Mouse (Mus musculus) CH12.LX (cell line): ENCODE data around the gene Thap7. TPM values are rescaled to one million over a fixed set of nuclear protein-coding genes. Genes with fewer than 3 reads are reported as not detected.

Experiments
- DNase-seq: peaks from one replicate; pipeline ENCODE4 v3.0.0-alpha.2; 2013; ENCODE audit errors: extremely low read depth
- H3K27ac ChIP-seq: 2 replicates; pipeline ENCODE4 v1.5.1; 2012; ENCODE audit warnings: low read depth, mild to moderate bottlenecking, control low read depth, moderate library complexity; ENCODE audit not compliant: insufficient read depth
- H3K27me3 ChIP-seq: replicated peaks from 2 replicates; pipeline ENCODE3; 2012; ENCODE audit warnings: inconsistent platforms
- H3K36me3 ChIP-seq, 2 experiments: replicated peaks in 1 of 2; 2 replicates each; pipeline versions ENCODE3 to v1.6.1; 2012; ENCODE audit warnings: inconsistent platforms in 1 of 2, low read length in 1 of 2, mild to moderate bottlenecking in 1 of 2, mixed read lengths in 1 of 2, moderate library complexity in 1 of 2; ENCODE audit not compliant: control insufficient read depth in 1 of 2, insufficient read depth in 1 of 2
- H3K4me1 ChIP-seq, 2 experiments: 2 replicates each; pipeline ENCODE4 v1.6.1; 2012; ENCODE audit warnings: inconsistent platforms in 1 of 2, moderate library complexity in 1 of 2; ENCODE audit not compliant: insufficient read depth in 2 of 2, control insufficient read depth in 1 of 2
- H3K4me2 ChIP-seq: 2 replicates; pipeline ENCODE4 v1.6.1; 2012; ENCODE audit warnings: low read depth, mild to moderate bottlenecking, control low read depth; ENCODE audit not compliant: poor library complexity, insufficient read depth, severe bottlenecking
- H3K4me3 ChIP-seq, 3 experiments: fragments of 150-350 bp in 1 of 3; sonication (generic) in 1 of 3; replicated peaks in 1 of 3; 2 replicates each; pipeline versions ENCODE3 to v1.5.1; 2011 to 2012; ENCODE audit warnings: low read depth in 2 of 3, low read length in 2 of 3, mild to moderate bottlenecking in 2 of 3, moderate library complexity in 2 of 3, control low read depth in 1 of 3, improper control_type of control experiment in 1 of 3, inconsistent platforms in 1 of 3, mixed read lengths in 1 of 3; ENCODE audit not compliant: poor library complexity in 1 of 3
- H3K79me2 ChIP-seq: replicated peaks from 2 replicates; pipeline ENCODE4 v1.6.1; 2012; ENCODE audit warnings: mild to moderate bottlenecking, moderate library complexity; ENCODE audit not compliant: control insufficient read depth, poor library complexity, insufficient read depth, severe bottlenecking; ENCODE audit errors: extremely low read depth
- H3K9ac ChIP-seq: 2 replicates; pipeline ENCODE4 v1.6.1; 2012; ENCODE audit warnings: low read depth, mild to moderate bottlenecking, control low read depth, moderate library complexity; ENCODE audit not compliant: insufficient read depth
- H3K9me3 ChIP-seq: replicated peaks from 2 replicates; pipeline ENCODE3; 2012; ENCODE audit warnings: low read length, inconsistent platforms, mixed read lengths
- CTCF ChIP-seq, 2 experiments: IDR thresholded peaks in 1 of 2; conservative IDR thresholded peaks in 1 of 2; 2 replicates each; pipeline ENCODE4 v1.5.1; 2011 to 2012; ENCODE audit warnings: low read depth in 2 of 2, low read length in 2 of 2, improper control_type of control experiment in 1 of 2, inconsistent platforms in 1 of 2, mild to moderate bottlenecking in 1 of 2, moderate library complexity in 1 of 2
- ELF1 ChIP-seq: IDR thresholded peaks from 2 replicates; pipeline ENCODE4 v1.6.1; 2014; ENCODE audit warnings: low read depth, mild to moderate bottlenecking, inconsistent platforms, low read length, improper control_type of control experiment
- HCFC1 ChIP-seq: IDR thresholded peaks from 2 replicates; pipeline ENCODE4 v1.6.1; 2012; ENCODE audit warnings: low read depth, mild to moderate bottlenecking, inconsistent platforms, low read length, improper control_type of control experiment
- IRF4 ChIP-seq: IDR thresholded peaks from 2 replicates; pipeline ENCODE4 v1.6.1; 2014; ENCODE audit warnings: low read depth, mild to moderate bottlenecking, inconsistent platforms, low read length, improper control_type of control experiment
- JUND ChIP-seq: conservative IDR thresholded peaks from 2 replicates; pipeline ENCODE4 v1.6.1; 2011; ENCODE audit warnings: low read depth, low read length, improper control_type of control experiment
- KAT2A ChIP-seq: IDR thresholded peaks from 2 replicates; pipeline ENCODE4 v1.6.1; 2012; ENCODE audit warnings: low read length, improper control_type of control experiment, inconsistent platforms; ENCODE audit not compliant: insufficient replicate concordance
- NELFE ChIP-seq: IDR thresholded peaks from 2 replicates; pipeline ENCODE4 v1.6.1; 2011; ENCODE audit warnings: low read depth, low read length, improper control_type of control experiment
- NRF1 ChIP-seq: IDR thresholded peaks from 2 replicates; pipeline ENCODE4 v1.6.1; 2014; ENCODE audit warnings: low read depth, mild to moderate bottlenecking, inconsistent platforms, low read length, improper control_type of control experiment, moderate library complexity
- POLR2A ChIP-seq: IDR thresholded peaks from 2 replicates; pipeline ENCODE4 v1.6.1; 2011; ENCODE audit warnings: low read depth, mild to moderate bottlenecking, improper control_type of control experiment, low read length
- USF1 ChIP-seq: IDR thresholded peaks from 2 replicates; pipeline ENCODE4 v1.6.1; 2014; ENCODE audit warnings: low read depth, mild to moderate bottlenecking, inconsistent platforms, low read length, improper control_type of control experiment
- USF2 ChIP-seq: conservative IDR thresholded peaks from 2 replicates; pipeline ENCODE4 v1.6.1; 2011; ENCODE audit warnings: low read depth, low read length, improper control_type of control experiment
- ZMIZ1 ChIP-seq: IDR thresholded peaks from 2 replicates; pipeline ENCODE4 v1.6.1; 2012; ENCODE audit warnings: low read depth, mild to moderate bottlenecking, inconsistent platforms, low read length, improper control_type of control experiment
- ZNF384 ChIP-seq: IDR thresholded peaks from 2 replicates; pipeline ENCODE4 v1.6.1; 2012; ENCODE audit warnings: low read depth, low read length, improper control_type of control experiment, inconsistent platforms
- dilution Hi-C: fragments of 300-500 bp; cut with MboI; formaldehyde crosslinking; loops from 2 replicates; pipeline ENCODE4 v1.14.3; 2020; ENCODE audit warnings: low sequenced_read_pairs; ENCODE audit not compliant: extremely low pct_unique_long_range_greater_than_20kb, extremely low pct_ligation_motif_present
- in situ Hi-C: fragments of 300-500 bp; cut with MboI; formaldehyde crosslinking; loops from 3 replicates; pipeline ENCODE4 v1.14.3; 2019; ENCODE audit warnings: low sequenced_read_pairs, low pct_ligation_motif_present, low pct_unique_long_range_greater_than_20kb, mixed read lengths
- polyA plus RNA-seq: library from polyadenylated mRNA; unstranded; fragments of >175 nt; gene quantifications from 2 replicates; pipeline ENCODE4 v1.2.1, GENCODE M21; 2012; ENCODE audit warnings: low read depth; ENCODE audit not compliant: insufficient read length
- total RNA-seq, 2 experiments: library from RNA; depleted of rRNA; stranded (reverse); fragments of 300-350 nt in 1 of 2; fragments of >200 nt in 1 of 2; gene quantifications; 2 replicates each; pipeline ENCODE4 v1.2.3; 2012 to 2014

Gene Thap7
- total and polyA plus RNA-seq, 3 experiments: 64.3 to 83.3 (median 79.4) TPM

DNA sequence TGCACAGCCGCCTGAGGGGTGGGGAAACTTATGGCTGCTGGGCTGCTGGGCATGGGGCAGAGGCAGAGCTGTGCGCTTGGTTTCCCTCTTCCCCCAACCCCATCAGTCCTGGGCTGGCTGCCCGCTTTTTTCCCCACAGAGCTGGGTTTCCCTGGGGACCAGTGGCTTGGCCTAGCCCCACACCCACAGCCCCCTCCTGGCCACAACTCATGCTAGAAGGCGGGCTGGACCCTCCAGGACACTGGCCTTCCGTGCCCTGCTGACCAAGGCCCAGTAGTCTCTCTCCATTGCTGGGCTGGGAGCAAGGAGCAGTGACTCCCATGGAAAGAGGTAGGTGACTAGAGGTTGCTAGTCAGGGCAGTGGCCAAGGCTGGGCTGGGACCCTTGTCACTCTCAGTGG is 39.8 kb downstream of the Thap7 start:
- no peak overlapping the region for H3K27ac ChIP-seq
- dilution Hi-C loops: no loop called here
- H3K4me2 ChIP-seq: no peak overlapping the region
- H3K9ac ChIP-seq: no peak overlapping the region
- H3K9me3 ChIP-seq: no peaks in the 10 kb centered on the region
- H3K79me2 ChIP-seq: no peaks in the 10 kb centered on the region
- in situ Hi-C loops: no loop called here
- peaks cover 12 to 20% of the 10 kb centered on the region in 2 experiments for H3K36me3 ChIP-seq
- H3K4me3 ChIP-seq: no peak overlapping the region
- H3K27me3 ChIP-seq: peaks cover 24% of the 10 kb centered on the region
- H3K4me1 ChIP-seq: peaks cover 6 to 10% of the 10 kb centered on the region in 2 experiments; a peak in 3 of 4 replicates
- TF ChIP-seq CTCF (conservative IDR thresholded peaks at IDR 0.05 in 1 of 2, IDR thresholded peaks at IDR 0.05 in 1 of 2; ENCODE audit: low read depth in 2 of 2, low read length in 2 of 2): no peak
- no peak for TF ChIP-seq NELFE
- TF ChIP-seq ELF1: no peak
- no peak for TF ChIP-seq ZMIZ1
- no peak for TF ChIP-seq HCFC1
- TF ChIP-seq POLR2A: no peak
- no peak for DNase-seq

DNA sequence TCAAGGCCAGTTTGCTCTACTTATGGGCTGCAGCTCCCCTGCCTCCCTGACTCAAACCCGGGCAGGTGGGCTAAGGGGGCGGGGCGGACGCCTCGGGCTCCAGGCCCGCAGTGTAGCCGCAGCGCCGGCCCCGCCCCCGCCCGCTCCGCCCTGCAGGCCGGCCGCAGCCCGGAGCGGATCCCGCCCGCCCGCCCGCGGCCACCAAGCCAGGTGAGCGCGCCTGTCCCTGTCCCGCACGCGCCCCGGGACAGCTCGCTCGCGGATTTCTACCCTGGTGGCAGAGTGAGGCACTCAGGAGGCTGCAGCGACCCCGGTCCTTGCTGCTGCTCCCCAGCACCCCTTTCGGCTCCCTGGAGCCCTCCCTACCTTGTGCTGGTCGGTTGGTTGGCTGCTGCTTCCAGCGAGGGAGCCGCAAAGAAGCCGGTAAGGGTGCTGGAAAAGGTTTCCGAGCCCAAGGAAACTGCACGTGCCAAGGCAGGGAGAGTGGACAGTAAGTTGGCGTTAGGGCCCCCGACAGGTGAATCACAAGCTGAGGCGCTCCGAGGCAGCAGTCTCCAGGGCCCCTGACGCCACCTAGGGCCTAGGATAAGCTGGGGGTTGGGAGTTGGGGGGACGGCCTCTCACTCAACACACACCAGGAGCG is 41.3 kb downstream of the Thap7 start, which contains the start of gene Aifm3:
Aifm3 (plus strand) TSS at position 143 of the 643 bp plus-strand sequence.
- H3K9ac ChIP-seq: no peak within 1 kb of the TSS
- no peak within 1 kb of the TSS for H3K27ac ChIP-seq
- peaks cover 17% of the 10 kb centered on the region for H3K27me3 ChIP-seq
- dilution Hi-C loops (no loop called here), in situ Hi-C loops (no loop called here)
- H3K4me2 ChIP-seq: peak within 1 kb of the TSS; percentile 74
- no peaks in the 10 kb centered on the region for H3K79me2 ChIP-seq
- TF ChIP-seq IRF4 (no peak), ZNF384 (no peak), ZMIZ1 (no peak), KAT2A (no peak), NRF1 (no peak), USF2 (no peak), USF1 (no peak), JUND (no peak)
- peaks cover 18 to 35% of the 10 kb centered on the region in 2 experiments for H3K36me3 ChIP-seq
- H3K4me1 ChIP-seq: peaks cover 6 to 10% of the 10 kb centered on the region in 2 experiments; a peak in 3 of 4 replicates
- no peaks in the 10 kb centered on the region for H3K9me3 ChIP-seq
- no peak within 1 kb of the TSS for H3K4me3 ChIP-seq
- no peak for DNase-seq
